Mouse (Mus musculus) midbrain, postnatal 0 days (tissue): Measurements from ENCODE around the gene Gbp6. TPM values are rescaled to one million over a fixed set of nuclear protein-coding genes. Genes with fewer than 3 reads are reported as not detected.
A peak's percentile ranks its signal among the peaks of the same experiment; 100 is the strongest.
"Not testable (repeated sequence)": the region's sequence is repeated elsewhere in the genome, so short reads cannot be mapped to it uniquely, and the experiment has no call there.

ENCODE experiments used
- ATAC-seq: fragments of 200-750 bp; cut with Nextera tagmentation; 2 replicates; pipeline ENCODE4 v1.8.0; 2017; ENCODE audit warnings: moderate number of reproducible peaks, mild to moderate bottlenecking, moderate TSS enrichment, moderate library complexity; ENCODE audit not compliant: low FRiP score
- DNase-seq: peaks from one replicate; pipeline ENCODE4 v3.0.0-alpha.2; 2015; ENCODE audit warnings: low spot score
- H3K27ac ChIP-seq: fragments of 300-500 bp; sonication (generic); 2 replicates; pipeline ENCODE4 v1.5.1; 2014; ENCODE audit warnings: low read depth, mild to moderate bottlenecking, low read length, mixed read lengths
- H3K27me3 ChIP-seq: fragments of 300-500 bp; sonication (generic); 2 replicates; pipeline ENCODE4 v1.6.1; 2014; ENCODE audit warnings: low read length, control low read depth, mixed read lengths; ENCODE audit not compliant: insufficient read depth
- H3K36me3 ChIP-seq: fragments of 300-500 bp; sonication (generic); 2 replicates; pipeline ENCODE4 v1.6.1; 2014; ENCODE audit warnings: low read length, control low read depth, mixed read lengths; ENCODE audit not compliant: insufficient read depth
- H3K4me1 ChIP-seq: fragments of 300-500 bp; sonication (generic); 2 replicates; pipeline ENCODE4 v1.6.1; 2014; ENCODE audit warnings: mild to moderate bottlenecking, control low read depth, antibody characterized with exemption, low read length, mixed read lengths; ENCODE audit not compliant: insufficient read depth
- H3K4me2 ChIP-seq: fragments of 300-500 bp; sonication (generic); 2 replicates; pipeline ENCODE4 v1.6.1; 2014; ENCODE audit warnings: low read depth, mild to moderate bottlenecking, low read length, mixed read lengths; ENCODE audit not compliant: poor library complexity, severe bottlenecking
- H3K4me3 ChIP-seq: fragments of 300-500 bp; sonication (generic); 2 replicates; pipeline ENCODE4 v1.5.1; 2014; ENCODE audit warnings: low read depth, mild to moderate bottlenecking, low read length, moderate library complexity
- H3K9ac ChIP-seq: fragments of 300-500 bp; sonication (generic); replicated peaks from 2 replicates; pipeline ENCODE4 v1.6.1; 2014; ENCODE audit warnings: mild to moderate bottlenecking, low read length, moderate library complexity, mixed read lengths; ENCODE audit not compliant: poor library complexity, severe bottlenecking
- H3K9me3 ChIP-seq: fragments of 300-500 bp; sonication (generic); 2 replicates; pipeline ENCODE4 v1.6.1; 2016; ENCODE audit warnings: low read length, control low read depth
- CTCF ChIP-seq: IDR thresholded peaks from 2 replicates; pipeline ENCODE4 v1.5.1; 2016; ENCODE audit warnings: antibody characterized with exemption, mild to moderate bottlenecking
- WGBS: fragments of 180-500 bp; shearing (Covaris S2); extraction: QIAGEN DNeasy Blood & Tissue Kit; methylation state at CpG from one replicate; pipeline ENCODE4 v1.1.7; 2014; 5-methylcytosine and 5-hydroxymethylcytosine counted together
- polyA plus RNA-seq: library from polyadenylated mRNA; unstranded; fragments of >200 nt; fragmentation: Nextera tagmentation; extraction: Ambion mirVana; gene quantifications from 2 replicates; pipeline ENCODE4 v1.2.1, GENCODE M21; 2015
- total RNA-seq: library from RNA; depleted of rRNA; stranded (reverse); fragments of >200 nt; gene quantifications from 2 replicates; pipeline ENCODE4 v1.2.3, GENCODE M21; 2014; rRNA removed

Gbp6 gene
- total RNA-seq (1.8 and 3.5 TPM in 2 replicates), polyA plus RNA-seq (1.7 and 2.0 TPM in 2 replicates)

GRCm38 (mm10) chr5:105293226-105294165, at the start of gene Gbp6, which contains the start of gene Gm43302:
TSS of gene Gbp6 (minus strand) at chr5:105293698.
TSS of gene Gm43302 (minus strand) at chr5:105293695.
- H3K4me1 ChIP-seq: not testable (repeated sequence)

GRCm38 (mm10) chr5:105341281-105341680, 47.8 kb upstream of the Gbp6 start:
- H3K27ac ChIP-seq: no peak overlapping the region
- H3K9ac ChIP-seq: no peak overlapping the region
- H3K27me3 ChIP-seq: no peaks in the 10 kb centered on the region
- ATAC-seq (no peak), DNase-seq (no peak)
- no peak for TF ChIP-seq CTCF
- no peak overlapping the region for H3K4me2 ChIP-seq
- 72% methylated on average over 2 of the region's 2 CpGs for WGBS
- H3K36me3 ChIP-seq: no peaks in the 10 kb centered on the region
- H3K9me3 ChIP-seq: no peaks in the 10 kb centered on the region
- H3K4me3 ChIP-seq: no peak overlapping the region
- no peaks in the 10 kb centered on the region for H3K4me1 ChIP-seq

More at GRCm38 (mm10) chr5:105293226-105294165, at the start of gene Gbp6, which contains the start of gene Gm43302:
- 42% methylated on average over 3 of the region's 3 CpGs for WGBS
- H3K36me3 ChIP-seq, H3K9ac ChIP-seq, H3K4me3 ChIP-seq, H3K27me3 ChIP-seq, H3K27ac ChIP-seq, H3K4me2 ChIP-seq, H3K9me3 ChIP-seq: not testable (repeated sequence)
- ATAC-seq (0 out of 2 replicates have a peak, but pooled peaks have one; percentile 38), DNase-seq (peak; percentile 30)

GRCm38 (mm10) chr5:105322543-105322942, 29.0 kb upstream of the Gbp6 start:
- Histone ChIP-seq H3K9me3 (no peaks in the 10 kb centered on the region), H3K27ac (no peak overlapping the region), H3K27me3 (no peaks in the 10 kb centered on the region), H3K4me2 (no peak overlapping the region), H3K36me3 (no peaks in the 10 kb centered on the region), H3K4me3 (no peak overlapping the region), H3K9ac (no peak overlapping the region), H3K4me1 (no peaks in the 10 kb centered on the region)
- DNase-seq (peak; percentile 52), ATAC-seq (no peak)
- 72% methylated on average over 2 of the region's 2 CpGs for WGBS
- peak; percentile 77 for TF ChIP-seq CTCF

GRCm38 (mm10) chr5:105310941-105311340, 17.4 kb upstream of the Gbp6 start:
- H3K4me3 ChIP-seq: no peak overlapping the region
- H3K4me1 ChIP-seq: no peaks in the 10 kb centered on the region
- H3K27me3 ChIP-seq: no peaks in the 10 kb centered on the region
- ATAC-seq (no peak), DNase-seq (no peak)
- no peaks in the 10 kb centered on the region for H3K36me3 ChIP-seq
- H3K4me2 ChIP-seq: no peak overlapping the region
- H3K9ac ChIP-seq: no peak overlapping the region
- 76% methylated on average over 2 of the region's 2 CpGs for WGBS
- H3K27ac ChIP-seq: no peak overlapping the region
- no peaks in the 10 kb centered on the region for H3K9me3 ChIP-seq
- TF ChIP-seq CTCF: peak; percentile 8; the same call in 1 of the 2 replicates

GRCm38 (mm10) chr5:105309148-105309547, 15.7 kb upstream of the Gbp6 start:
- not testable (repeated sequence) for H3K27me3 ChIP-seq, ATAC-seq, H3K9me3 ChIP-seq, H3K9ac ChIP-seq, H3K4me1 ChIP-seq, H3K27ac ChIP-seq, DNase-seq, H3K4me2 ChIP-seq, H3K4me3 ChIP-seq, H3K36me3 ChIP-seq
- 61% methylated on average over 1 of the region's 1 CpGs for WGBS

- ATAC-seq, H3K9ac ChIP-seq, H3K4me2 ChIP-seq, H3K36me3 ChIP-seq, H3K4me3 ChIP-seq, H3K9me3 ChIP-seq, H3K27ac ChIP-seq, DNase-seq, H3K27me3 ChIP-seq, H3K4me1 ChIP-seq: not testable (repeated sequence)
Observed at GRCm38 (mm10) chr5:105306946-105307345, 13.4 kb upstream of the Gbp6 start.
